Mouse (Mus musculus): ENCODE measurements around the gene Rnf144b.

Rnf144b gene

DNA sequence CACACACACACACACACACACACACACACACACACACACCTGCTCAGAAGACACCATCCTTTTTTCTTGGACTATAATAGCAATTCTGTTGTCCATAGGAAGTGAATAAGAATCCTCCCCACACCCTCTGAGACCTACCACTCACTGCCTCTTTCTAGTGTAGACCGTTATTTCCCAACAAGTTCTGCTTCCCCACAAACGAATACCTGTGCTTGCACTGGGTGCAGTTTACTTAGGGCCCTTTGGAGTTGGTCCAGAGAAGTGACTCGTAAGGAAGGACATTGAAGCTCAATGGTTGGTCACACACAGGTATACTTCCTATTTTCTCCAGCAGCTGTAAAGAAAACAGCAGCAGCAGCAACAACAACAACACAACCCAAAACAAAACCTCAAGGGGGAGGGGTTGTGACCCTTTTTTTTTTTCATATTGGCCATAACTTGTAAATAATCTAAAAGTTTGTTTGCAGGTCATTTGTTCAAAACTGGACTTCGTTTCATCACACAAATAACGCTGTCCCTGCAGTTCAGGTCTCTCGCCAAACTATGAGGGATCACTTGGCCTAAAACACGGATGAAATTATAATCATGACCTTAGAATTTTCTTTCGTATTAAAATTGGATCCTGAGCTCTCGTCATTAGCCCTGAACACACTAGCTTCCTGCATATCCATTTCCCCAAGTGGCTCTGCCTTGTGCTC, 60.7 kb downstream of the Rnf144b start:
- no peak for DNase-seq

DNA sequence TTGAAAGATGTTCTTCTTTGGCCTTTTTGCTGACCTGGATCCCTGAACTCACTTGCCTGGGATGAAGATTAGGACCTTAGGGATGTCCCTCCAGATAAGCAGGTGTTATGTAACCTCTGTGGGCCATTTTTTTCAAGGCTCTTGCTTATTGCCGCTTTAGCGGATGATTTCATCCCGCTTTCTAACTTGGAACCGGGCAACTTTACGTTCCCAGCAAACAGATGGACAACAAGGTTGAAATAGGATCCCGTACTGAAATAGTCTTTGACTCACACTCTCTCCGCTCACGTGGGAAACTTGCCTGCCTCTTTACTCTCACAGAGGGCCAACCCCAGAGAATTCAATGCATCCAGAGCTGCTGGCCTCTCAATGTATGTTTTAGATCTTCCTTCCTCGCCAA, 61.3 kb downstream of the Rnf144b start:
- no peak for DNase-seq

DNA sequence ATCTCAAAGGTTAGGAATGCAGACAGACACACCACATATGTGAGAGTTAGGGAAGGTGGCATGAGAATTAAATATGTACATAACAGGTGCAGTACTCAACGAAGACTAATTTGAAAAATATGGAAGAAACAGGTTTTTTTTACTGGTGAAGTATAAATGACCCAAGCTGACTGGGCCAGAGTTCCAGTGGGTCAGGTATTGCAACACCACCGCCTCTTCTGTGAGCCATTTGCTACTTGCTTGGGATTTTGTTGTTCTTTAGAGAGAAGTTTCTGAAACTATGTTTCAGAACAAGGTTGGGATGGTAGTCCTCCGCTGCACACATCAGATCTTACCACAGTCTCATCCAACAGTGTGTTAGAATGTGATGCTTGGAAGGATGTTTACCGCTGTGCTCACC, 65.4 kb downstream of the Rnf144b start:
- no peak for DNase-seq

DNA sequence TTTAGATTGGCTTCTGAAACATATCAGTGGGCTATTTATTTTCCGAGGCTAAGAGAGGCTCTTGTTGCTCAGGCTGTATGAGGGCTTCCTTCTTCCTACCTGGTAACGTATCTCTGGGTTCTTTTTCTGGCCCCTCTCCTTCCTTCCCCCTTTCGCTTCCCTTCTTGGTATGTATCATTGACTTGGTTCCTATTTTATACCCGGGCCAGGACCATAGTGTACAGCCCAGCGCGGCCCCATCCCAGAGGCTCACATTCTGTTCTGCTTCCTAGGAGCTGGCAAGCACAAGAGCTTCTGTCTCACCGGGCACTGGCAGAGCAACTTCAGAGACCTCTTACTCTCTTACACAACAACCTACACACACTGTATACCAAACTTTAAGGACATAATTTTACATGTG, 67.5 kb downstream of the Rnf144b start:
- no peak for DNase-seq

DNA sequence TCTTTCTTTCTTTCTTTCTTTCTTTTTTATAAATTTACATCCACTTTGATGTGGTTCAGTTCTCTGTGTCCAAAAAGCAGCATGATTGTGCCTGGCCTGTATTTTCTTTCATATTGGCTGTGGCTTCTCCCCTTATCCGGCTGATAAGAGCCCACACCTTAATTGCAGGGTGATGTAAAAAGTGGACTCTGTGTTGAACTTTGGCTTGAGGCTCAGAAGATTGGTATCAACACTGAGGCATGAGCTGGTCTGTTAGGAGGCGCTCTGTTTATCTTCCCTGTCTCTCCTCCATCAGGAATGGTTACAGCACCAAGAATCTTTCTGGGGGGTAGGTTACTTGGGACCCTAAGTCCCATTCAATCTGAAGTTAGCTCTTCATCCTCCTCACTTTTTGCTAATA, 69.7 kb downstream of the Rnf144b start:
- no peak for DNase-seq

DNA sequence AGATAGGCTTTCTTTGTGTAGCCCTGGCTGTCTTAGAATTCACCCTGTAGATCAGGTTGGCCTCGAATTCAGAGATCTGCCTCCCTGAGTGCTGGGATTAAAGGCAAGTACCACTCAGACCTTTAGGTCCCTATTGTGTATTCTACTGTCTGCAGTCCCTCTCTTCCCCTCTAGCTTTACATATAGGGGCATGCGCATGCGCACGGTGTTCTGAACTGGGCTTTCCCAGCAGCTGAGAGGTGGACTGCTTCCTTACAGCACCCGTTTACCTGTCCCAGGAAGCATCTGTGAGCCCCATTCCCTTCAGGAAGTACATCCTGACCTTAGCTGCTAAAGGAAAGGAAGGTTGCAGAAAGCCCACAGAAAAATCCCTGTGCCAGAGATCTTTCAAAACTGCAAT, 70.3 kb downstream of the Rnf144b start:
- DNase-seq, result no peak

DNA sequence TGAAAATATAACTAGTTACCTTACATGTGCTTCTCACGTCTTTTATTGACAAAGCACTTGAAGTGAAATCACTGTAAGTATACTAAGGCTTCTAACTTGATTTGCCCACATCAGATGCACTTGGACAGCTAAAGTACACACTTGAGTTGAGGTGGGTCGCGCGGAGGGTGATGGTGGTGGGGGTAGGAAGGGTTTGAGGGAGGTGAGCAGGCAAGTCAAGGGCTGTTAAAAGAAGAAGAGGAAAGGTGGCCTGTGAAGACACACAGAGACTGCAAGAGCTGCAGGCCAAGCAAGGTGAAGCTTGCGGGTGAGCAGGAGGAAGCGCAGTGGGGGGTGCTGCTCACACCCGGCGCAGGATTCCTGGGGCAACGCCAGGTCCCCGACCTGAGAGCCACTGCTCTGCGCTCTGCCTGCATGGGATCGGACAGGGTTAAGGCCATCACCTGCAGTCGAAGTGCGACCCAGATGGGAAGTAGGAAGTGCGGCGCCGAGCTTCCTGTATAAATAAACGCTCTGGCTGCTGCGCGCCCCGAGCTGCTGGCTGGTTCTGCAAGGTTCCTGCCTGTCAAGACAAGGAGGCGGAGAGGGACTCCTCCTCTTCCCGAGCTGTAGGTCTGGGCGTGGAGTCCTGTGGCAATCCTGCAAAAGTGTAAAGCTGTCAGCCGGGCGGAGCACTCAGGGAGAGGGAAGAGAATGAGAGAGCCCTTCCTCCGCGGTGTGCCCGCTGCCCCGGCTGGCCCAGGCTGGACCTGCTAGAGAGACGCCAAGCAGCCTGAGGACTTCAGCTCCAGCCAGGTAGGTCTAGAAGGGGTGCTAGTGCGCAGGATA, 71.1 kb downstream of the Rnf144b start:
- DNase-seq, result peak; percentile 8

DNA sequence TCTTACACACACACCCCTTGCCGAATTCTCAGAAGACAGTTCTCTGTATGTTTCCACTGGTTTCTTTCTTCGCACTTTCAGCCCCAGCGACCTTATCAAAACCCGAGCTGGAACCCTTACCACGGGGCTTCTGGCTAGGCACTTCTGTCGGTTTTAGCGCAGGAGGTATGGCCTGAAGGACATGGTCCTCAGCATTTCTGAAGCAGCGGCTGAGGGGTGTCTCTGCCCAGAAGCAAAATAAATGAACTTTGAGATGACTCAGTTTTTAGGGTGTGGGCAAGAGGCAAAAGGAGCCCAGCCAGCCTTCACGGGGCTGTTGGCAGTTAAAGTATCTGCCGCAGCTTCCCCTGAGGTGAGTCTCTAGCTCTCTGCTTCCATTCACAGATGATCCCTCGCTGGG, 72.2 kb downstream of the Rnf144b start:
- DNase-seq, result no peak

DNA sequence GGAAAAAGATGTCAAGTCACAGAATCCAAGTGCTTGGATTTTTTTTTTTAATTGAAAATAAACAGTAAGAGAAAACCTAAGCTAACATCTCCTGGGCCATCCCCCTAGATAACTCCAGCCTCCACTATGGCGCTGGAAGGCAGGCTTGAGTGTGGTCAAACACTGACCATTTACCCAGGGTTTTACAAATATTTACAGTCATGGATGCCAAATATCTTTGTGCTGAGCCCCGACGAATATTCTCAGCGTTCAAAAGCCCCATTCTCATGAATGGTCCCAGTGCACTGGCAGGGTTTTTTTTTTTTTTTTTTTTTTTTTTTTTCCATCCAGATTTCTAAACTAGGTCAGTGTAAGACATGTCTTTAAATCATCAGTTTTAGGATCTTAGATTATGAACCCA, 73.0 kb downstream of the Rnf144b start:
- no peak for DNase-seq

DNA sequence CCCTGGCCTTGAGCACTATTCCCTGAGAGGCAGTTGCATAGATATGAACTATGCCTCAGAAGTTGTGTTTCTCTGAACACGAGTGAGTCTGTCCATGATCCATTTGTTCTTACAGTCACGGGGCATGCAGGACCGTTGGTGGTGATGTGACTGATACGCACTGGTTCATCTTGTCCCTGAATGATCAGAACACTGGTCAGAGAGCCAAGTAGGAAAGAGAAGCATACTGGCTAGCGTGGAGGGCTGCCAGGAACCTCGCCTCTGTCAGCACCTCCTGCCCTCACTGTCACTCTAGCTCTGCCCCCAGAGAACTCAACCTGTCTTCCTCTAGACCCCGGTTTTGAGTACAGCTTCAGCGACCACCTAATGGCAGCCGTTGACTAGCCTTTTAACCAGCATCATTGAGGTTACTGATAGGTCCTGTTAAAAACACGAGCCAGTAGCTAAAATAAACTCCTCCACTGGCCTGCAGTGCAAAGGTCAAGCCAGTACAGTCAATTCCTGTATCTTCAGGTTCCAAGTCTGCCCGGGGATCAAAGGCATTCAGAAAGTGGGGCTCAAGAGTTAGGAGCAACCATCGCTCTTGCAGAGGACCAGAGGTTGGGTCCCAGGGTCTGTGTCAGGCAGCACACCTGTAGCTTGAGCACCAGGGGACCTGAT, 77.7 kb downstream of the Rnf144b start:
- DNase-seq, result no peak

DNA sequence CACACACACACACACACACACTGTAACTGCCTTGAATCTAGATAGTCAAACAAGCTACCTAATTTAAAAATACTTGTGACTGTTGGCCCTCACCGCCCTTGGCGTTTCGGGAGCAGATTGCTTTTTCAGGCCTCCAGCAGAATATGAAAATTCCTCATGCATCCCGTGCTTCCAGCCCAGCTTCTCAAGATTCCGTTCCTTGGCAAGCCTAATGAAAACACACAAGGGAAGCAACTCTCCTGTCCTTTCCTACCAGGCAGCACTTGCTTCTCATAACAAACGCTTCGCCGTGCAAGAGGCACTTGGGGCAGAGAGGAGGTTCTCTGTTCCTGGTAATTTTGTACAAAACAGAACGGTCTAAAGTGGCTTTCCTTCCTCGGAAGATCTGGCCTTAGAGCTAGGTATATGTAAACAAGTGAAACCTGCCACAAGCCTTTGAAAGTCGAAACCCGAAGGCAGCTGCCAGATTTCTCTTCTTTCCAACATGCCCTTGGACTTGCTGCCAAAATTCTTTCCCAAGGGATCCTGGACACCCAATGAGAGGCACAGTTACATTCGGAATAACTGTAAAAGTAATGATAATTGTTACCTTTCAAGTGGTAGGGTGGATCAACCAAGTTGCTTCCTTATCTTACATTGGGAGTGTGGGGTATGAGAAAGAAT, 79.6 kb downstream of the Rnf144b start:
- DNase-seq, result no peak

DNA sequence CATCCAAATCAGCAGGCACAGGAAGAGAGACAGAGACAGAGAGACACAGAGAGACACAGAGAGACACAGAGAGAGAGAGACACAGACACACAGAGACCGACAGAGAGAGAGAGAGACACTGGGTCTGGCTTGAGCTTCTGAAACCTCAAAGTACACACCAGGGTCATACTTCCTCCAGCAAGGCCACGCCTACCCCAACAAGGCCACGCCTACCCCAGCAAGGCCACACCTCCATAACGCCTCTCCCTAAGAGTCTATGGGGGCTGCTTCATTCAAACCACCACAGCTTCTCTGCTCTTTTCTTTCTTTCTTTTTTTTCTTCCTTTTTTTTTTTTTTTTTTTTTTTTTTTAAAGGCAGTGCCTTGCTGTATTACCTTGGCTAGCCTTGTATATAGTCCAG, 88.0 kb downstream of the Rnf144b start:
- DNase-seq, result no peak

DNA sequence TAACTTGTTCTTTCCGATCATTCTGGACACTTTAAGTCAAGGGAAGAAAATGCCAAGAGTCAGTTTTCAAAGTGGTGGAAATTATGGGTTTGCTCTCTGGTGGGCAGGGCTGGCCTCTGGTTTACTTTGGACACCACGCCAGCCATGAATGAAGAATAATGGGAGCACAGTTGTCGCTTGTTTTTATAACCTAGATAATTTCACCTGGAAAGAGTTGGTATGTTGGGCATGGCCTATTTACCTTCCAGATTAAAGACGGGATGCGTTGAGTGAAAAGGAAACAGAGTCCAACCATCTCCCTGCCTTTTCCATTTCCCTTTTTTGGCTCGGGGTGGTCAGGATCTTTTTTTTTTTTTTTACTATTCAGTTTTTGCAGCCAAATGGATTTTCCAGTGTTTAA, 88.5 kb downstream of the Rnf144b start:
- no peak for DNase-seq

DNA sequence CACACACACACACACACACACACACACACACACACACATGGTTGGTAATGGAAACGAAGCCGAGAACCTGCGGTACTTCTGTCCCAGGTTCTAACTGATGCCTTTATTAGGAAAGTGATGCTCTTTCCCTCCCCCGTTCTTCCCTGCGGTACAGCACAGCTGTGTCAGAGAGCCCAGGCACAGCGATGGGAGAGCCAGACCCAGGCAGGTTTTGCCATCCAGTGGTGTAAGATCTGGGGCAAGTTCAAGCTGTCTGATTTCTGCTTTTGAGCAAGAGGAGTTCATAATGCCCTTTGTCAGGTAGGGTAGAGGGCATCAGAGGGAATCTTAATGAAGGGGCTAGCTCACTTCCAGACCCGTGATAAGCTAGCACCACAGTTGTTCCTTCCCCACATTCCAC, 89.1 kb downstream of the Rnf144b start:
- DNase-seq, result no peak

DNA sequence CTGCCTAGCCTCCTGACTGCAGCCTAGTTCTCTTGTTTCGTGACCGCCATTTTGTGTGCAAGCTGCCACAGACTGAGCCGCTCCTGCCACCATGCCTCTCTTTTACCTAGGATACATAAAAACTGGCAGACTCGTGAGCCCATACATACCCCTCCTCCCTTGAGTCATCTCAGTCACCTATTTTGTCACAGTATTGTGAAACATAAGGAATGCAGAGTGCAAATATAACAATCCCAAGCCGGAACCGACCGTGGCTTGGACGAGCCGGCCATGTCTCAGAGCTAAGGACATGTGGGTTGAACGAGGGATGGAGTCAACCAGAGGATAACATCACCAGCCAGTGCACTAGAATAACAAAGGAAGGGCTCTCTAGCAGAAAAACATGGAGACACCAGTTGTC, 91.4 kb downstream of the Rnf144b start:
- DNase-seq, result no peak

DNA sequence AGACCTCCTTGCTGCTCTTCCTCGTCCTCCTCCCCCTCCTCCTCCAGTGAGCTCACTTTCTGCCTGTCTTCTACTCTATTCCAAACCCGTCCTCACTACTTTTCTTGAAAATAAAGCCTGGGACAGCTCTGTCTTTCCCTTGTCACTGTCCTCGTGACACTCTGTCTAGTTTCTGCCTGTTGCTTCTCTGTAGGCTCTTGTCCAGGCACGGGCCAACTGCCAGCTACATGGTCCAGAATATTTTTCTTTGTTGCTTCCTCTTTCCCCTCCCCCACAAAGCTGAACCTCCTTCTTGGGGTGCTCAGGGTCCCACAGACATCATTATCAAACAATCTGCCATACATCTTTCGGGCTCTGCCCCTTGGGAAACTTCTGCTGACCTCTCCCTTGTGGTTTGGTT, 92.4 kb downstream of the Rnf144b start:
- no peak for DNase-seq

DNA sequence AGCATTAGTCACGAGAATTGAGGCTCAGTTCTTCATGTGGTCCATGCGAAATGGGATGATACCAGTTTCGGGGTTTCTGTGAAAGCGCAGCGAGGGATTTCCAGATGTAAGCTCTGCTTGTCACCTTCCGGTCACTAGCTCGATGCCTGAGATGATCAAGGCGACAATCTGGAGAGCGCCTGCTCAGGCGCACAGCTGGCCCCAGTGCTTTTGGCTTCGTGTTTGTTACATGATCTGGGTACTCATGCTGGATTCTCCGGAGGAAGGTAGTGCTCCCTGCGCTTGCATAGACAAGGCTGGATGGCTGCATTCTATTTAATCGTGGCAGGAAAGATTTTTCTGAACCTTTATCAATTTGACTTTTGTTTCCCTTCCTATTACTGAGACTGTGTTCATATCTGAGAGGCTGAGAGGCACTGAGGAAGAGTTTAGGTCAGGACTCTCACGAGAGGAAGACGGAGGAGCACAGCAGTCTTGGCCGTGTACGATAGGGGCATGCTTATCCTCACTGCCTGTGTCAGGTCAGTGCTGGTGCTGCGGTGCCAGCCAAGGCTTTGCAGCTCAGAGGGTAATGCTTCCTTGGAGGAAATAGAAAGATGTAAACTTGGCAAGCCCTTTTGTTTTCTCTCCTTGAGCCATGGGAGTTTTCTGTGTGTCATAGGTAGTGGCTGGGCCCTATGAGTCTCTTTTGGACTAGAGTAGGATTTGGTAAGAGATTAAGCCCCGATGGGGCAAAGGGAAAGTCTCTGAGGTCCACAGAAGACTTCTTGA, 93.5 kb downstream of the Rnf144b start:
- DNase-seq, result no peak

DNA sequence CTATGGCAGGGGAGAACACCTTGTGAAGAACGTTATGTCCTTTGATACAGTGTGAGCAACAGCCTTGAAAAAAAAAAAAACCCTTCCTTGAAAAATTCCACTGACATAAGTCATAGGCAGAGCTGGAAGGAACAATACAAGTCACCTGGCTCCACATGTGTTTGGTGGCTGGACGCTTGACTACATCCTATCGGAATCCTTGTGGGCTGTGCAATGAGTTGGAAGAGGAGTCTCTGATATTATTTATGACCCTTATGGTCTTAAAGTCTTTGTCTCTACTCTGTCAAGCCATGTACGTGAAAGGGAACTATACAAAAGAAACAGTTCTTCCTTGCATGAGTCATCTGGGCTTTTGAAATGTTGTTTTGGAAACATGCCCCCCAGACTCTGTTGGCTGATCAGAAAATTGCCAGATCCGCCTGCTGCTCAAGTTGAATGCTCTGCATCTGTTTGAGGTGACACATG, 94.7 kb downstream of the Rnf144b start:
- no peak for DNase-seq

DNA sequence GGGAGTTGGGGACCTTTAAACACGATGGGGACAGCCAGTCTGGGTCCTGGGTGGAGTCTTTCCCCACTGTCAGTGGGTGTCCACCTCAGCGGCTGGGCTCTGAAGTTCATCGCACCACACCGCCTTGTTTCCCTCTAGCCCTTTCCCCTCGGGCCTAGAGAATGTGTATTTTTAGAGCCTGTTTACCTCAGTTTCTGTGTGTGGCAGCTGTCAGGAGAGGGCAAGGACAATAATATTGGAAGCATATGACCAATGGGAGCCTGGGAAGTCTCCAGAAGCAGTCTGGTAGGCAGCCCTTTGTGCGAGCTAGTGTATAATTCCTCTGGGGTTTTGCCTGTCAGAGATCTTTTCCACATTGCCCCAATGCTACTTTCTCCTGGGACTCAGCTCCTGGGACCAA, 95.9 kb downstream of the Rnf144b start:
- no peak for DNase-seq

DNA sequence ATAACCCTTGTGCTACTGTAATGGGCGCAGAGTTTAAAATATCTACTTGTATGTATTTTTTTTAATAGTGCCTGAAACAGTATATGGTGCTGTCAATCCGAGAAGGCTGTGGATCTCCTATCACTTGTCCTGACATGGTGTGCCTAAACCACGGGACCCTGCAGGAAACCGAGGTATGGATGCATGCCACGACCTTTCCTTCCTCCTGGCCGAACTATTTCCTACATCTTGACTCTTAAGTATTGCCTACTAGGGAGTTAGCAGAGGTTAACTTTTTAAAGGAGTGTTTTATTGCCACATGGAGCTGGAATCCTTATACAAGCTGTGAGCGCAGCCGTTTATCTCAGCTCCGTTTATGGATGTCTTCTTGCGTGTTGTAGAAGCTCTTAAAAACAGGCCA, 98.0 kb downstream of the Rnf144b start:
- DNase-seq, result no peak

DNA sequence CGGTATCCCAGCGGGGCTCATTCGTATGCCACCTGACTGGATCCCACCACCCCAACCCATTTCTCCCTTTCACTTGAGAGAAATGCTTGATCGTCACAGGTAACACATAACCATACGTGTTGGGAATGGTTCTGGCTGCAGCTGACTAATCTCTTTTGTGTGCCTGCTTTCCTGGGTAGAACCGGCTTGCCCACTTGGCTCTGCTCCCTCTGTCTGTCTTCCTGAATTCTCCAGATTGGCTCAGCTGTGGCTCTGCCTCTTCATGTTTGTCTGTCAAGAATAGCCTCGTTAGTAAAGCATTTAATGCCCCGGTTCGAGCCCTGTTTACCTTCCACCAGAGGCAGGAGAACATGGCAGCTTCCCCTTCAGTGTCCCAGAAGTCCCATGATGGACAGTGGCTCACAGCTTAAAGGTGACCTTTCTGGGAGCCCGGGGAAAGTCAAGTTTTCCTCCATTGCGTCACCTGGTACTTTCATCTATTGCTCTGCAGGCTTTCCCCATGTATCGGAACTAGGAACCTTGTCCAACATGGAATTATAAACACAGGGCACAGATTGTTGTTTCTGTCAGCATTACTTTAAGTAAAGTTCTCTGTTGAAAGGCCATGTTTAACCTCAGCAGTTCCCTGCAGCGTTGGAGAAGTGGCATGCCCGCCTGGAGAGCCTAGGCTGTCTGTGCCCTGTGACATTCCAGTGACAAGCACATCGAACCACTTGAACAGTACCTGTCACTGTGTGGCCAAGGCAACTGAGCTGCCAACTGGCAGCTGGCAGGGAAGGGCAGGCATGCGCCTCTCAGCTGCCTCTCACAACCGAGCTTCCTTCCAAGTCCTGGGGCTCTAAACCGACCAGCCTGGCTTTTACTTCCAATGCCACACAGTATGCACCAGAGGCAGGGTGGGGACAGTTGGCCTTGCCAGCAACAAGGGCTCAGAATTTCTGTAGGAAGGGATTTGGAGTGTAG, 101.4 kb downstream of the Rnf144b start:
- DNase-seq, result no peak
